Mouse (Mus musculus): ENCODE data around the gene Gfra1. TPM values are rescaled to one million over a fixed set of nuclear protein-coding genes. Genes with fewer than 3 reads are reported as not detected.

Gene Gfra1
- total and polyA plus RNA-seq, 3 experiments = not detected

DNA sequence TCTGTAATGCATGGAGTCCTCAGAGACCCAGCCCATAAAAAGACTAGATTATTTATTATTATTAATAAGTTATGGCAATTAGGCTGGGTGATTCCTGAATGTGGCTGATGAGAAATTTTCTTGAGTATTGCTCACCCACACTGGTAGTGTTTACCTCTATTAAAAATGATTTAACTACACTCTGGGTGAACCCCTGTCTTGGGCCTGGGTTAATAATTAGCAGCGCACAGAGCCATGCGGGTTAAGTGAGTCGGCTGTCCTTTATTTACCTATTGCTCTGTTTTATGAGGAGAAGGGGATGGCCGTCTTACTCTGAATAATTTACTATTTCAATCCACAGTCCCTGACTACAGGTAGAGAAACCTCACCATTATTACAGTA, 59.1 kb downstream of the Gfra1 start:
- Histone ChIP-seq H3K27me3 (replicated peaks) (no peaks in the 10 kb centered on the region), H3K27ac (ENCODE audit: insufficient read depth, low read depth) (no peak overlapping the region)

DNA sequence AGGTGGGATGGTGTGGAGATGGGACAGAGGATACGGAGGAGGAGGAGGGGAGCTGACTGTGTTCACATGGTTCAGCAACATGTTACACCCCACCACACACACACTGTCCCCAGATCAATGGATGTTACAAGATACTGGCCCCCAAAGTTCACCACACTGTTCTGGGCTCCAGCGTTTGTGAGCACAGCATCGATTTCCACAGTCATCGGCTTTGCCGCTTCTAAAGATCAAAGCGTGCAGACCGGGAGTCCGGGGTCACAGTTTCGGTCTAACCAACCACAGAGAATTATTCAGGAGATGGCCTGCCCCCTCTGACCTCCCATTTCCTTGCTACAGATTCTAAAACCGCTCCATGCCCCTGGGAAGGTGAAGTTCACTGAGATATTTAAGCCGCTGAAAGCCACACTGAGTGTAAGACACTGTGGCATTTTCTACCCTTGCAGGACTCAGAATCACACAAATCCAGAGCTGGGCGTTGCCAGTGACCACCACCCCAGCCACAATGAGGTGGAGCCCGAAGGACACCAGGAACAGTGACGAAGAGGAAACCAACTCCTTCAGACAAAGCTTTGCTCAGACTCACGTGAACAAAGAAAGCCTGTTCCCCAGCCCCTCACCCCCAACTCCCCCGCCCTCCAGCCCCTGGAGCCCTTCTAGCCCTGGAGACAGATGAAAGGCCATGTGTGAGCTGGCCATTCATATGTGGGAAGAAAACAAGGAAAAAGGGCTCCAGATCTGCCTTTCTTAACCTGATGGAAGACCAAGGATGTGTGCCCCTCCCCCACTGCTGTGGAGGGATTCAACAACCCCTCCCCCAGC, 59.7 kb downstream of the Gfra1 start:
- DNase-seq (ENCODE audit: extremely low read depth) = no peak
- no peaks in the 10 kb centered on the region for H3K27me3 ChIP-seq (replicated peaks)
- H3K4me2 ChIP-seq (ENCODE audit: insufficient read depth, low read depth, poor library complexity, severe bottlenecking) = no peak overlapping the region; the same call in 1 of the 2 replicates
- no peak overlapping the region for H3K9ac ChIP-seq (ENCODE audit: insufficient read depth, low read depth)
- no peaks in the 10 kb centered on the region for H3K9me3 ChIP-seq (replicated peaks; ENCODE audit: low read length)
- in situ Hi-C loops (cut with MboI; ENCODE audit: low pct_ligation_motif_present, low pct_unique_long_range_greater_than_20kb, low sequenced_read_pairs) = no loop called here
- no peaks in the 10 kb centered on the region for H3K79me2 ChIP-seq (replicated peaks; ENCODE audit: control insufficient read depth, extremely low read depth, insufficient read depth, poor library complexity, severe bottlenecking)
- H3K4me1 ChIP-seq (ENCODE audit: control insufficient read depth in 1 of 2, insufficient read depth in 2 of 2) = no peaks in the 10 kb centered on the region
- H3K36me3 ChIP-seq (replicated peaks in 1 of 2; ENCODE audit: control insufficient read depth in 1 of 2, insufficient read depth in 1 of 2, low read length in 1 of 2) = no peaks in the 10 kb centered on the region
- dilution Hi-C loops (cut with MboI; ENCODE audit: extremely low pct_ligation_motif_present, extremely low pct_unique_long_range_greater_than_20kb, low sequenced_read_pairs) = no loop called here
- no peak overlapping the region for H3K4me3 ChIP-seq (replicated peaks in 1 of 3; ENCODE audit: low read depth in 2 of 3, low read length in 2 of 3, poor library complexity in 1 of 3)
- TF ChIP-seq SIN3A (IDR thresholded peaks at IDR 0.05; ENCODE audit: low read length) (no peak), E2F4 (IDR thresholded peaks at IDR 0.05; ENCODE audit: insufficient replicate concordance, low read depth, low read length) (no peak), TCF12 (IDR thresholded peaks at IDR 0.05; ENCODE audit: low read depth, low read length) (no peak), MAZ (IDR thresholded peaks at IDR 0.05; ENCODE audit: low read depth, low read length) (no peak), MEF2A (IDR thresholded peaks at IDR 0.05; ENCODE audit: borderline replicate concordance, low read depth, low read length) (no peak), RCOR1 (conservative IDR thresholded peaks at IDR 0.05; ENCODE audit: low read depth, low read length) (no peak), CHD2 (IDR thresholded peaks at IDR 0.05; ENCODE audit: low read length) (no peak), IRF4 (IDR thresholded peaks at IDR 0.05; ENCODE audit: low read depth, low read length) (no peak), ZMIZ1 (IDR thresholded peaks at IDR 0.05; ENCODE audit: low read depth, low read length) (no peak), PAX5 (IDR thresholded peaks at IDR 0.05; ENCODE audit: low read length) (no peak), JUND (conservative IDR thresholded peaks at IDR 0.05; ENCODE audit: low read depth, low read length) (no peak), ETS1 (conservative IDR thresholded peaks at IDR 0.05; ENCODE audit: low read depth, low read length) (no peak), CHD1 (IDR thresholded peaks at IDR 0.05; ENCODE audit: low read depth, low read length) (no peak), ZKSCAN1 (IDR thresholded peaks at IDR 0.05; ENCODE audit: borderline replicate concordance, low read depth, low read length) (no peak), ZNF384 (IDR thresholded peaks at IDR 0.05; ENCODE audit: low read depth, low read length) (no peak), EP300 (IDR thresholded peaks at IDR 0.05; ENCODE audit: low read length) (no peak), TBP (conservative IDR thresholded peaks at IDR 0.05; ENCODE audit: low read depth, low read length) (no peak)
- no peak overlapping the region for H3K27ac ChIP-seq (ENCODE audit: insufficient read depth, low read depth)

More for the DNA sequence above, 59.1 kb downstream of the Gfra1 start:
- in situ Hi-C loops (cut with MboI; ENCODE audit: low pct_ligation_motif_present, low pct_unique_long_range_greater_than_20kb, low sequenced_read_pairs) = no loop called here
- Histone ChIP-seq H3K79me2 (replicated peaks; ENCODE audit: control insufficient read depth, extremely low read depth, insufficient read depth, poor library complexity, severe bottlenecking) (no peaks in the 10 kb centered on the region), H3K36me3 (replicated peaks in 1 of 2; ENCODE audit: control insufficient read depth in 1 of 2, insufficient read depth in 1 of 2, low read length in 1 of 2) (no peaks in the 10 kb centered on the region), H3K4me2 (ENCODE audit: insufficient read depth, low read depth, poor library complexity, severe bottlenecking) (no peak overlapping the region), H3K9me3 (replicated peaks; ENCODE audit: low read length) (no peaks in the 10 kb centered on the region), H3K4me1 (ENCODE audit: control insufficient read depth in 1 of 2, insufficient read depth in 2 of 2) (no peaks in the 10 kb centered on the region), H3K4me3 (replicated peaks in 1 of 3; ENCODE audit: low read depth in 2 of 3, low read length in 2 of 3, poor library complexity in 1 of 3) (no peak overlapping the region), H3K9ac (ENCODE audit: insufficient read depth, low read depth) (no peak overlapping the region)
- dilution Hi-C loops (cut with MboI; ENCODE audit: extremely low pct_ligation_motif_present, extremely low pct_unique_long_range_greater_than_20kb, low sequenced_read_pairs) = no loop called here
- TF ChIP-seq RCOR1 (conservative IDR thresholded peaks at IDR 0.05; ENCODE audit: low read depth, low read length) (no peak), KAT2A (IDR thresholded peaks at IDR 0.05; ENCODE audit: insufficient replicate concordance, low read length) (no peak), USF2 (conservative IDR thresholded peaks at IDR 0.05; ENCODE audit: low read depth, low read length) (no peak)
- no peak for DNase-seq (ENCODE audit: extremely low read depth)
